Mouse (Mus musculus) retina, adult 2 months (tissue): ENCODE data around the gene Tom1.

ENCODE experiments used
- DNase-seq: peaks from one replicate; pipeline ENCODE4 v3.0.0-alpha.2; 2012; ENCODE audit warnings: low read depth, low spot score

Gene Tom1

GRCm38 (mm10) chr8:75033511-75034243 lies at the start of gene Tom1:
Gene Tom1, plus strand, starts transcription at chr8:75033705.
- peak; percentile 99 for DNase-seq

DNA sequence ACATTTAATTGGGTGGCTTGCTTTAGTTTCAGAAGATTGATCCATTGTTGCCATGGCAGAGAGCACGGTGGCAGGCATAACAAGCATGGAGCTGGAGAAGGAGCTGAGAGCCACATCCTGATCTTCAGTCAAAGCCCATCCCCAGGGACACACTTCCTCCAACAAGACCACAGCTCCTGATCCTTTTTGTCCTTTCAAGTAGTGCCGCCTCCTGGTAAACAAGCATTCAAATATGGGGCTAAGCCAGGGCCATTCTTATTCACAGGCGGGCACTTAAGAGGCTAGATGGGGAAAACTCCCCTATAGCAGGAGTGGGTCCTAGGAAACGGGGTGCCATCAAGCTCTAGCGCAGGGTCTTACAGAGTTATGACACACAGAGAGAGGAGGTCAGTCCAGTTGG lies 46.1 kb upstream of the Tom1 start:
- DNase-seq: no peak

DNA sequence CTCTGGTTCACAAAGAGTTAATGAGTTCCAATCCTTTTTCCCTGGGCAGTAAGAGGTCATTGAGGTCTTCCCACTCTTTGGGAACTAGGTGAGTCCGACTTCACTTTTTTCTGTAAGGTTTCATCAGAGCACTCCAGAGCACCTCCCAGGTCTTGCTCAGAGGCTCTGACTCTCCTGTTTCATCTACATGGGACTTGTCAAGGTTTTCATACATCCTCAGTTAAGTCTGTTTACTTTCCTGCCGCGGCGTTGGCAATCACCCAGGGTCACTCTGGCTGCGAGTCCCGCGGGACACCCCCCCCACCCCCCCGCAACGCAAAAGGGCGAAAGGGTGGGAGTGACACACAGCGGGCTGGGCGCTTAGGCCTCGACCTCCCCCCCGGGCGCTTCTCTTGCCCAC lies 43.5 kb upstream of the Tom1 start:
- no peak for DNase-seq

DNA sequence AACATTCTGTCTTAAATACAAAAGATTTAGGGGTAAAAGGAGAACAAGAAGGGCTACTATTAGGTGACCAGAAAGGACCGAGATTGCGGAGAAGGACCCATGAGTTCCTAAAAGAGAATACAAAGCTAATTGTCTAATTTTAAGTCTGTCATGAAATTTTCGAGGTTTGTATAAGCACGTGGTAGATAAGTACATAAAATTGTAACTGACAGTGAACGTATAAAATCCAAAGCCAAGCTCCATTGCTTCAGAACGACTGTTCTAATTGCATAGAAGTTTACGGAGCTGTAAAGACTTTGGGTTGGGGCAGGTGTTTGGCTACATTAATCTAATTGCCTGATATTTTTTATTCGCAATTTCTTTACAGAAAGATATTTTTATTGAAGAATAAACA lies 40.4 kb upstream of the Tom1 start, which contains the start of gene Hmgxb4:
Gene Hmgxb4 (plus strand): TSS at position 276 of the 394 bp plus-strand sequence.
- no peak for DNase-seq

DNA sequence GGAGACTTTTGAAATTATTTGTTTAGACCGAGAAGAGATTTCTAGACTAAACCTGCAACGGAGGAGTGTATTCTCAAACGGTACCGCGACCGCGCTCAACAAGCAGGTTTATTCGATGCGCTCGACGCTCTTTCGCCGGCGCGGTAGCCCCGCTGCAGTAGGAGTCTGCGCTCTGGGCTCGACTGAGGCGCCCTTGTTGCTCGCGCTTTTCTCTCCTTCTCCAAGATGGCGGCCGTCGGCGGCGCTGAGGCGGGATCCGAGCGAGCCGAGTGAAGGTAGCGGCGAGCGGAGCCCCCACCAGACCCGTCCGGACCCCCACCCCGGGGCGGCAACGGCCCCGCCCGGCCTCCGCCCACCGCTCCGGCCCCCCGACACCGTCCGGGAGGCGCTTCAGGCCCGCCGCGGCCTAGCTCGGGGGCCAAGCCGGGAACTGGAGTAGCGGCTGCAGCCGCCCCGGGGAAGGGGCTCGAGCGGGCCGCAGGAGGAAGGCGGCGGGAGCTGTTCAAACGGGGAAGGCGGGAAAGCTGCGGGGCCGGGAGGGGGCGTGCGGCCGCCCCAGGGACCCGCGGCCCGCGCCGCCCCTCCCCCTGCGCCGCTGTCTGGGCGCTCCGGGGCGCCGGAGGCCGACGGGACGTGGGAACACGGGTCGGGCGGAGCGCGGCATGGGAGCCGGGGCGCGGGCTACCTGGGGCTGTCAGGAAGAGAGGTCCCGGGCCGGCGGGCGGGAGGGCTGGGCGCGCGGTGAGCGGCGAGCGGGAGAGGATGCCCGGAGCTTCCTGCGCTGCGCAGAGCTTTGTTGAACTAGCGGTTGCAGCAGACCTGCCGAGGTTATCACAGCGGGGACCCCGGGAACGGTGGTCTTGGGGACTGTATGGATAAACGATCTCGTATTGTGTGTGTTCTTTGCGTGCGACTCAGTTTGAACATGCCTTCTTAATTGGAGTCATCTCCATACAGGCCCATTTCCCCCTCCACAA lies 39.7 kb upstream of the Tom1 start:
- peak; percentile 75 for DNase-seq

DNA sequence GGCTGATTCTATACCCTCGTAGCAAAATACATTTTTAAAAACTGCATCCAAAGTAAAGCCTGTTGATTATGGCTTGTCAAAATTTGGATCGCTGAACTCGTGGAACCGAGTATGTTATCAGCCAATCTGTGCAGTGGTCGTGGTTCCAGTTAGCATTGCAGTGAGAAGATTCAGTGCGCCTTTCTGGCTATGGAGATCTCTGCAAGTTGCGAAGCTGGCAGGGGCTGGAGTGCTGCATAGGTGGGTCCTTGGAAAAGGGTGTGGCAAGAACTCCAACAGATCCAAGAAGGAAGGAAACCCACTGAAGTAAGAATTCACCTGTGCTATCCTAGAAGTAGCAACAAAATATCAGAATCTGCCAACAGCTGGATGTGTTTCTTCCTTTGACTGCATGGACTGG lies 39.0 kb upstream of the Tom1 start:
- no peak for DNase-seq

DNA sequence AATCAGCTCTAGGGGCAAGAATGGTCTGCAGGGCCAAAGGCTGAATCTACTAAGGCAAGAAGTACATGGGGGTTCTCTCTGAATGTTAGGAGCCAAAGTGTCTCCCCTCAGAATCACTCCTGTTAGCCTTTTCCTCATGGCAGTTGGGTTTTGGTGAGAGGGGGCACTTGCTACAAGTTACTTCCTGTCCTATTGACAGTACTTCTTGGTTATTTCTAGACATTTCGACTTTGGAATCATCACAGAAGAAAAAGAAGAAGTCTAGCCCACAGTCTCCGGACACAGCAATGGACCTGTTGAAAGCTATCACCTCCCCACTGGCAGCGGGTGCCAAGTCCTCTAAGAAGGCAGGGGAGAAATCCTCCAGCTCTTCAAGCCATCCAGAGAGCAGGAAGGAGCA lies 33.1 kb upstream of the Tom1 start:
- DNase-seq: no peak

DNA sequence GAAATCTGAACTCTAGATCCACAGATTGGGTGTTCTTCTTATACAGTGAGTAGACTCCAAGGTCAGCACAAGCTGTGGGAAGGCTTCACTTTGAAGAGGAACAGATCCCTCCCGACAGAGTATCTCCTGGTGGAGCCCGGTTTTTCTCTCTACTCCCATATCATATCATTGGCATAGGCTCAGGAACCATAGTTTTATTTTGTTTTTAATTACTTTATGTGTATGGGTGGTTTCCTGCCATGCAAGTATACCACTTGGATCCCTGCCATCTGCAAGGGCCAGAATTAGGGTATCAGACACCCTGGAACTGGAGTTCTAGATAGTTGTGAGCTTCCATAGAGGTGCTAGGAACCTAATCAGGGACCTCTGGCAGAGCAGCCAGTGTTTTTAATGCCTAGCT lies 24.7 kb upstream of the Tom1 start:
- DNase-seq: no peak

GRCm38 (mm10) chr8:75013557-75013956 lies 19.9 kb upstream of the Tom1 start:
- no peak for DNase-seq

DNA sequence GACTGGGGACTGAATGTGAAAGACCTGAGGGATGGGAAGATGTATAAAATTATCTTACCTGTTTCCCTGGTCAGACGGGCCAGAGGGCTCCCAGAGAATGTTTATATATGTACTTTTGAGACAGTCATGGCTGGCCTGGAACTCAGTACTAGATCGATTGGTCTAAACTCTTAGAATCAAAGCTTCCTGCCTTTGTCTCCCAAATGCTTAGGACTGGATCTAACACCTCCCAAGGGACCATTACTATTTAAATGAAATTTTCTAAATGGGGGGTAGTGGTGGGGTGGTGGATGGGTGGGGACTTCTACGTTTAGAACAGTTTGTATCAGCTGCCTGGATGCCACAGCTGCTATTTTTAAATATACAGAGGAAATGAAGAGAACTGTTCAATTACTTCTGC lies 19.5 kb upstream of the Tom1 start:
- DNase-seq: no peak

GRCm38 (mm10) chr8:75015981-75016380 lies 17.5 kb upstream of the Tom1 start:
- no peak for DNase-seq

GRCm38 (mm10) chr8:75016422-75016821 lies 17.1 kb upstream of the Tom1 start:
- DNase-seq: no peak

DNA sequence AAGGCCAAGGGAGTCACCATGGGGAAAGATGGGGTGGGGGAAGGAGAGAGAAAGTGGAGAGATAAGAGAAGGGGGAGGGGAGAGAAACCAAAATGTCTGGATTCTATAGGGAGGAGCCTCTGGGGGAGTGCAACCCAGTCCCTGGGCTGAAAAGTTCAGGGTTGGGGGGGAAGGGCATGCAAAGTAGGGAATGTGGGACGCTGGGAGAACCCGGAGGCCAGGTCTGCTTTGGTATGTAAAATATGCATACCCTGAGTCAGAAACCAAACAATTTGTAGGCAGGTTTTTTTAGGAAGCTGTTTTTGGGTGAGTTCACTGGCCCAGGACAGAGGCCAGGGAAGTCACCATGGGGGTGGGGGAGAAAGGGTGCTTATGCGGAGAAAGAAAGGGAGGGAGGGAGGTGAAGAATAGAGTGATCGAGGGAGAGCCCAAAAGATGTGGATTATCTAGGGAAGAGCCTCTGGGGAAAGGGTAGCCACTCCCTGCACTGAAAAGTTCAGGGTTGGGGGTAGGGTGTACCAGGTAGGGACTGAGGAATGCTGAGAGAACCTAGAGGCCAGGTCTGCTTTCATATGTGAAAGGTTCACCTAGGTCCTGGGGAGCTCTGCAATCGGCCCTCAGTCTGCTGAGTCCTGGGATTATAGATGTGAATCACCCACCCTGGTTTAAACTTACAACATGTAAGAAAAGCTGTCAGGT lies 15.1 kb upstream of the Tom1 start:
- DNase-seq: no peak

DNA sequence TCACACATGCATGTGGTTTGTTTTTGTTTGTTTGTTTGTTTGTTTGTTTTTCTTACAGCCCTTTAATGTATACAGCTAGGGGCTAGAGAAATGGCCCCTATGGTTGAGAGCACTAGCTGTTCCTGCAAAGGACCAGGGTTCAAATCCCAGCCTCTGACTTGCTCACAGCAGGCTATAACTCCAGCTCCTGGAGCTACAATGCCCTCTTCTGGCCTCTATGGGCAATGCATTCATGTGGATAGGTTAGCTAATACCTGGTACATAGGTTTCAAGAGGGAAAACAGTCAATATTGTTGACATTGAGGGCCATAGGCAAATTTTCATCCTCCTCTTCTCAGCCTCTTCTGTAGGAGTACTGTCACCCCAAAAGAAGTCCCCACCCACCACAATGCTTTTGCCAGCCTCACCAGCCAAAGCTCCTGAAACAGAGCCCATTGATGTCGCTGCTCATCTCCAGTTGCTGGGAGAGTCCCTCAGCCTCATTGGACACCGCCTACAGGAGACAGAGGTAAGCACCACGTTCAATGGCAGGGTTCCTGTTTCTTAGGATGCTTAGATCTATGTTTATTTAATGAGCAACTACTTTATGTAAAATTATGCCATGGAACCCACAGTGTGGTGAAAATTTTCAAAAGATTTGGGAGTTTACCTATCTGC lies 9.7 kb upstream of the Tom1 start:
- DNase-seq: no peak

DNA sequence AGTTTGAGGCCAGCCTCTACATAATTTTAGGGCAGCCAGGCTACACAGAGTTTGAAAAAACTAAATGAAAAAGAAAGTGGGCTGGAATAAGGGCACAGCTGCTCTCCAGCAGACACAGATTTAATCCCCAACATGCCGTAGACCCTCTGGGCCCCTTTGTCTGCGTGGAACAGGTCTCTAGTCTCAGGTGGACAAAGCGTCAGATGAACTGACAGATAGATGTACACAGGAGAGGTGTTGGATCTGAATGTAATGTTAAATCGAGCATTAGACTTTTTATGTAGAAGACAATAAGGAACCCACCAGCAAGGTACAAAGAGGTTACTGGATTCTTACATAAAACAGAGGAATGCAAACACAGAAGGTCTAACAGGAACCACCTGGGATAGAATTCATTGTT lies 7.7 kb upstream of the Tom1 start:
- no peak for DNase-seq

DNA sequence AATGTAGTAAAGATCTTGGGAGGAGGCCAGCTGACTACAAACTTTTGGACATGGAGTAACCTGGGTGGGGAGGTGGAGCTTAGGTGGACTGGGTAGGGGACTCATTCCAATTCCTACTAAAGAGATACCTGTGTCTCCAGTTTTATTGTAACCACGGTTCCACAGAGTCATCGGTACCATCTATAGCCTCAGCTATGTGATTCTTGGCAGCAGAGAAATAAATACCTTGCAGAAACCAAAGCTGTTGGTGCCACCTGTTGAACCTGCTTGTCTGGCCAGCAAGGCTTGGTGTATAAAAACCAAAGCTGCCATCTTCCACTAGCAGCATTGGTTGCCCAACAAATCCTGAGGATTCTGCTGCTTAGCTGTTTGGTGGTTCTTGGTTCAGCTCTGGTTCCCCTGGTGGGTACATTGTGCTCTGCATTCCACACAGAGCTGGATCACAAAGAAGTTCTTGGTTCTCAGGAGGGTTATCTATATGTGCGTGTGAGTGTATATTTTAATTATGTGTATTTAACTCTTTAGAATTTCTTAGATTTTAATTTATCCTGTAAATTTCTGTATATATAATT lies 3.0 kb upstream of the Tom1 start:
- DNase-seq: no peak

GRCm38 (mm10) chr8:75032961-75033360 lies 544 bp upstream of the Tom1 start:
- DNase-seq: no peak

DNA sequence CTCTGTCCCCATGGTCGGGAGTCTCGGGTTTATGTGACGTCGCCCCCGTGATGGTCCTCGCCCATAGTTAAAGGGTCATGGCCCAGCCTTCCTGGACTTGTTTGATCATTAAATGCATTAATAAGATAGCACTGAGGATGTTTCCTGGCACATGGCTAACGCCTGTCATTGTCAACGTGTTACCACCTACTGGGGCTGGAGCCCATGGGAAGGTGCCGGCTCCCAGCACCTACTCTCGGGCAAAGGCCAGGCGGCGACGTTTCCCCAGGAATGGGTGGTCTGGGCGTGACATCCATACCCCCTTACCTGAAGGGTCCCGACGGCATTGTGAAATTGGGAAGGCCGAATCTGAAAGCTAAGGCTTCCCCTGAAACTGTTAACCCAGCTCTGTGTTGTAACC lies 780 bp downstream of the Tom1 start:
- no peak for DNase-seq

- no peak for DNase-seq
Observed at GRCm38 (mm10) chr8:75035640-75036039, 2.1 kb downstream of the Tom1 start.

- no peak for DNase-seq
Observed at GRCm38 (mm10) chr8:75038497-75038896, 5.0 kb downstream of the Tom1 start.

DNA sequence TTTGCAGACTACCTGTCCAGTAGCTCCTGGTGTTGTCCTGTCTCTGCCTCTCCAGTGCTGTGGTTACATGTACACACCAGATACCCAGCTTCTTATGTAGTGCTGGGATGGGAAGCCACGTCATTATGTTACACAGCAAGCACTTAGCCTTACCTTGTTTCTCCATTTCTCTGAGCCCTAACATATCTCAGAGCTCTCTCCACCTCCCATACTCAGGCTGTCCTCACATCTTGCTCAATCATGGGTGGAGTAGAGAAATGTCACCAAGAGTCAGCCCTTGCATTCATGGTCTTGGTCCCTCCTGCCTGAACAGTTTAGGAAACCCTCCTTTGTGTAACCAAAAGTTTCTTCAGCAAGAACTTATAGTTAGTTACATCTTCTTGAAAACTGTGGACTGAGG lies 6.2 kb downstream of the Tom1 start:
- DNase-seq: no peak
